Mouse (Mus musculus): ENCODE data around the gene Manea.
"Not testable (repeated sequence)": the region's sequence is repeated elsewhere in the genome, so short reads cannot be mapped to it uniquely, and the experiment has no call there.

Manea gene

DNA sequence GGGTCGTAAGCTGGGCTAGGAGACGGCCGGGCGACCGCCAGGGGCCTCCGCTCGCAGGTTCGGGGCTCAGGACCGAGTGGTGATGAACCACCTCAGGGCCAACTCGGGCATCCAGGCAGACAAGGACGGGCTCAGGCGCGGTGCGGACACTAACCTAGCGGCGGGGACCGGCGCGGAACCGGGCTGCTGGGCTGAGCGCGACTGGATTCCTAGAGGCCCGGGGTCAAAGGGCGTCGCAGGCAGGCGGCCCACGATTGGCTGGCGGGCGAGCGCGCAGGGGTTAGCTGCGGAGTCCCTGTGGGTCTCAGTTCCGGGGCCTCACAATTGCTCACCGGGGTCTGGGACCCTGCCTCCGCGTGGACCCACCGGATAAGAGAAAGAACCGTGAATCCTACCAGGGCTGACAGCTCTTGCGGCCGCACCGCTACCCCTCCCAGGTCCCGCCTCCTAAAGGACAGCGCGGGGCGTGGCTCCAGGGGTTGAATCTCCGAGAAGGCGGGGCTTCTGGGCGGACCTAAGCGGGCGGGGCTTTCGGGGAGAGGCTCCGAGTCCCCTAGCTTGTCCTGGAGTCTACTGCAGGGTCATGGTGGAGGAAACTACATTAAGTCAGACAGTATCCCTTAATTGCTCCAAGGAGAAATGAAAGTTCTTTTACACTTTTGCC is at the start of gene Manea:
Gene Manea, minus strand, starts transcription at position 449 of the 664 bp plus-strand sequence.
- DNase-seq (ENCODE audit: extremely low read depth, insufficient read length, low spot score) = peak; percentile 95

DNA sequence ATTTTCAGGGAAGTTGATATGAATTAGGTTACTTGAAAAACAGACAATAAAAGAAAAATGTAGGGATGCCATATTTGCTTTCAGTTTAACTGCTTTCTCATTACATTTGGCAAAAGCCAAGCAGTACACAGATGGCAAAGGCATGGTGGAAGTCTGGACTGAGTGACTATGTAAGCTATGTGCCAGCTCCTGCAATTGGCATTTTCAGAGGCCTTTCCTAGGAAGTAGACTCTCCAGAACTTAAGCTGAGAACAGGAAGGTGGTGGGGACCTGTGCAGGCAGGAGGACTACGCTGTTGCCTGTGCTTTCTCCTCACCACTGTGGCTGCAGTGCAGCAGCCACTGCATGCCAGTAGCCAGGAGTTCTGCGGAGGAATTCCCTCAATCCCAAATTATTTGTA is 7.9 kb upstream of the Manea start:
- DNase-seq (ENCODE audit: extremely low read depth, insufficient read length, low spot score) = no peak

DNA sequence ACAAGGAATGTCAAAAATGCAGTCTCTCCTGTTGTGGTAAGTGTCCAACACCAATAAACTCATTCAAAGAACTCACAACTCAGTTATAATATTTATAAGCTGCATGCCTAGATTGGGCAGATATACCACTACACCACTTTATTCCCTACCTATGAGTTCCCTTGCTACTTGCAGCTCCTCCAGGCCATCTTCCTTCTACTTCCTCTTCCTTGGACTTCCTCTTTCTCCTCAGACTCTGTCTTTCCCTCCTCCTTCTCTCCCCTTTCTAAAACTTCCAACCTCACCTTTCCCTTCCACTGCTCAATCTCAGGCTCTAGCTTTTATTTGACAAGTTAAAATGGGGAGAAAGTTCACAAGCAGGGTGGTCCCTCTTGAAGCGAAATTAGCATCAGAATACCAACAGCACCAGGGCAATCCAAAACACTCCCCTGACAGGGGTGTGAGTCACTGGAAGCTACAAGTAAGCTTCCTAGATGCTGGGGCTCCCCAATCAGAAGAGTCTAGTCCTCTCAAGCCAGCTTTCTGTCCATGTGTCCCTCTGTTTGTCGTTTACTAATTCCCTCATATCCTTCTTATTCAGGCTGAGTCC is 7.0 kb upstream of the Manea start:
- DNase-seq (ENCODE audit: extremely low read depth, insufficient read length, low spot score) = peak; percentile 15

DNA sequence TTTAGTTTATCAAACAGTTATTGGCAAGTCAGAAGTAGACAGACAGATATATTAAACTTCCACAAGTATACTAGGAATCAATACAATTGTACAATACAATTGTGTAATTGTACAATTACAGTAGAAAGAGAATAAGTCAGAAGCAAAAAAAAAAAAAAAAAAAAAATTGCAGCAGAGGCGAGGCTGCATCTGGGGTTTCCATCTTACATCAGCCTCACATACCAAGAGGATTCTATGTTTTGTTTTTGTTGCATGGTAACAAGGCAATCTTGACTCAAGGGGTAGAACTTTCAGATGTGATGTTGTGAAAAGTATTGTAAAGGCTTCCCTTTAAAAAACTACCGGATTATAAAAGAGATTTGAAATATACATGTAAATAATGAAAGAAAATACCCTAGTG is 548 bp upstream of the Manea start:
- peak; percentile 32 for DNase-seq (ENCODE audit: extremely low read depth, insufficient read length, low spot score)

DNA sequence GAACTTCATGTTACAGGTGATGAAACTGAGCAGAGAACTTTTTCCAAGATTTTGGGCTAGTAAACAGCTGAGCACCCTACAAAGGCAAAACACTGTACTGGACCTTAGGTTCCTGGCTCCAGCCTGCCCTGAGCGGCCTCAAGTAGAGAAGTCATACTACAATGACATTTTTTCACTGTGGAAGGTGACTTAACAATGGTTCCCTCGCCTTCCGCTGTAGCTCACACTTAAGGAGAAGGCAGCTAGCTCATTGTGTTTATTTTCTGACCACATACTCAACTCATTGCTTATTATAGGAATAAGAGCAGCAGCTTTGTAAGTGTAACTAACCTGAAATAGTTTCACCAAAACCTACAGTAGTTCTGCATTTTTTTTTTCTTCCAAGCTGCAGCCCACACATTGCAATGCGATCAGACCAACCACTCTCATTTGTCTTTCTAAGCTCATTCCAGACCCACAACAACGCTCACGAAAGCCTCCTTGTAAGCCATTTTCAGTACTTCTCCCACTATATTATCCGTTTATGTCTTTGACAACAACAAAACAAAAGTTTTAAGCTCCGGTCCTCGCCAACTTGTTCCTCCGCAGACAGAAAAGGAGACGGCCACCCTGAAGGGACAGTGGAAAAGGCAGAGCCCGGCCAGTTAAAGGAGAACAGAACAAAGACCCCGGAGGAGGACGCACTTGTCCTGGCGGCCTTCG is 799 bp downstream of the Manea start:
- DNase-seq (ENCODE audit: extremely low read depth, insufficient read length, low spot score) = no peak

DNA sequence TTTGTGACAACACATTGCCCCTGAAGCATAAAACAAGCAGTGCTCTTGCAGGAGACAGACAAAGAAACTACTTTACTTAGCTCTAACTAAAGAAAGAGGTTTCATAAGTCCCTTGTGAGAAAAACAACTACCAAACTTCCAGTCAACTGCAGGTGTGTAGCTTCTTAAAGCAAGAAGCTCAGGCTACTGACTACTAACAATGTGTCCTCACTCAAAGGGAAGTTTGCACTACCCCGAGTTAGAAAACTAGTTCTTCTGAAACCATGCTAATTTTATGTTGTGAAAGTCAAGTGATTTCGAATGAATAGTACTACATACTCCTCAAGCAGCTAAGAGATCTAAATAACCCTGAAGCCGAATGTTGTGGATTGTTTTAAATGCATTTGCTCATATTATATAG is 1.6 kb downstream of the Manea start:
- DNase-seq (ENCODE audit: extremely low read depth, insufficient read length, low spot score) = no peak

DNA sequence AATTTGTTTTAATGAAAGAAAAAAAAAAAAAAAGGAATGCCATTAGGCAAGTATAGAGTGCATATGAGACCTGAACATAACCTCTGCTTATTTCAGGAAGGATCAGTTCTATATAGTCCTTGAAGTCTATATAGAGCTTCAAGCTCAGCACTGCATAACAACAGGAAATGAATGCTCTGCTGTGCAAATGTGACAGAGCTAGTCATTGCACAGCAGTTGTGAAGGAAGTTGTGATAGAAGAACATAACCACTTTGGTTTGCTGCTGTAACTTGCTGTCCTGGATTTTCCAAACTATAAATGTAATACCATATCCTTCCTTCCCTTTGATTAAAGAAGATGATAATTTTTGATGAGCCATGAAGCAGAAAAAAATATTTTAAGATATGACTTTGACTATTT is 4.3 kb downstream of the Manea start:
- DNase-seq (ENCODE audit: extremely low read depth, insufficient read length, low spot score) = no peak

DNA sequence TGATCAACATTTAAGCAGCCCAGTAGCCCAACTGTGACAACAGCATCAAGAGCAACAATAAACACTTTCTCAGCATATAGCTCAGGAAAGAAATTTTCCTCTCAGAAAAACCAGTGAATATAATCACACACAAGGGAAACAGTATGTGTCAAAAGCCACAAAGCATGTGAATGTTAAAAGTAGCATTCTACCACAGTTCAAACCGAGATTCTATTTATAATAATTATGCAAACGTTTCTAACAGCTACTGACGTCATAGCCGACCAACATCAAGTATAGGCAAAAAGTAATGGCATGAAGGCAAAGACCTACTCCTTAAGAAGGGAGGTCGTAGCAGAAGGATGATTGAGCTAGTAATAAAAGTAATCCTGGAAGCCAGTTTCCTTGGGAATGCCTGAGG is 8.1 kb downstream of the Manea start:
- DNase-seq (ENCODE audit: extremely low read depth, insufficient read length, low spot score) = no peak

DNA sequence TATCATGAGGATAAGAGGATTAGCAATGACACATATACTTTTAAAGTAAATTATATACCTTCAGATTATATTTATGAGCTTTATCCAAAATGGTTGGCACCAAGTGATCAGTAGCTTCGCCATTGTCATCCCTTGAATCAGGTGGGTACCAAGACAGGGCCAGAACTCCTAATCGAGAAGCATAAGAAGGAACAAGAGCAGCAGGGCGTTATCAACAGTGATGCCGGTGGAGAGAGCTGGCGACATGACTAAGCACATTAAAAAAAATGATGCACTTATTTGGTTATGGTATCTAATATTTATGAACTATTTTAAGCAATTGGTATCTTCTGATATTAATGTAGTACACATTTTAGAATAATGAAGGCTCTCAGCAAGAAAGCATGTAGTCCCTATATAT is 10.1 kb downstream of the Manea start:
- DNase-seq (ENCODE audit: extremely low read depth, insufficient read length, low spot score) = no peak

DNA sequence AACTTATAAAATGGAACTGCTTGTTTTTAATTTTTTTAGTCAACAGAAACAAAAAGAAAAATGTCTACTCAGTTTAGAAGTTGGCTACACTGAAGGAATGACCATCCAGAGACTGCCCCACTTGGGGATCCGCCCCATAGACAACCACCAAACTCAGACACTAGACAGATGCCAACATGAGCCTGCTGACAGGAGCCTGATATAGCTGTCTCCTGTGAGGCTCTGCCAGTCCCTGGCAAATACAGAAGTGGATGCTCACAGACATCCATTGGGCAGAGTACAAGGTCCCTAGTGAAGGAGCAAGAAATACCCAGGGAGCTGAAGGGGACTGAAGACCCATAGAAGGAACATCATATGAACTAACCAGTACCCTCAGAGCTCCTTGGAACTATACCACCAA is 42.0 kb downstream of the Manea start:
- DNase-seq (ENCODE audit: extremely low read depth, insufficient read length, low spot score) = not testable (repeated sequence)

DNA sequence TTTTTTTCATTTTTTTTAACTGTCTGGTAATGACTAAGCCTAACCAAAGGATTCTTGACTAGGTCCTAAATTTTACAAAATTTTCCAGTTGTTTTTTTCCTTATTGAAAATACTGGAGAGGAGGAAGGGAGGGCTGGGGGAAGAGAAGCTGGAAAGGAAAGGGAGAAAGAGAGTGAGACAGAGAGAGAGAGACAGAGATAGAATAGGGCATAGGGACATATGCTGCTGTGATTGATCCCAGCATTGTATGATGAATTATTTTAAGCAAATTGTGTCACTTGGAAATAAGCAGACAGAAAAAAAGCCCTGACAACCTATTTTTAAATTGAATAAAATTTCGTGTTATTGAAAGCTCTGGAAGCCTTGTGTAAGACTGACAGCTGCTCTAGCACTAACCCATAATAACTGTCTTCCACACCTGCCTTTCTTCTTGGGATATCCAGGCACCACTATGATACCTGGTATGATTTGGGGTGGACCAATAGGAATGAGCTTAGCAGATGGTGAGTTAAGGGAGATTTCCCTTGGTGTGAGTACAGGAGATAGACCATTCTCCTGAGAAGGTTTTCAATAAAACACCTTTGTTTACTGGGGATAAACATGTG is 69.5 kb downstream of the Manea start:
- no peak for DNase-seq (ENCODE audit: extremely low read depth, insufficient read length, low spot score)

DNA sequence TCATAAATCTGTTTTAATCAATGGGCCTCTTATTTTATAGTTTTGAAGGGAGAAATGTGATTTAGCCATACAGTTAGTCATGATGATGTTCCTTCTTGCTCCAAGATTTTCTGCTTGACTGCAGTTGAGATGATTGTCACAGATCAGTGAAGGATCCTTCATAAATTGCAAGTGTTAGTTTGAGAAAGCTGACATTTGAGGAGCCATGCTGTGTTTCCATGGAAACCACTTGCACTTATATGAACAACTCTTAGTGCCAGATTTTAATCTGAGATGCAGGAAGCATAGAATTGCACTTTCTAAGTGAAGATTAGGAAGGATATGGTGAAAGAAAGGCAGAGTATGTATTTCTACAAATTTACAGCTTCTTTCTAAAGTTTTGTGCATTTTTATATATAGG is 70.4 kb downstream of the Manea start:
- DNase-seq (ENCODE audit: extremely low read depth, insufficient read length, low spot score) = no peak

DNA sequence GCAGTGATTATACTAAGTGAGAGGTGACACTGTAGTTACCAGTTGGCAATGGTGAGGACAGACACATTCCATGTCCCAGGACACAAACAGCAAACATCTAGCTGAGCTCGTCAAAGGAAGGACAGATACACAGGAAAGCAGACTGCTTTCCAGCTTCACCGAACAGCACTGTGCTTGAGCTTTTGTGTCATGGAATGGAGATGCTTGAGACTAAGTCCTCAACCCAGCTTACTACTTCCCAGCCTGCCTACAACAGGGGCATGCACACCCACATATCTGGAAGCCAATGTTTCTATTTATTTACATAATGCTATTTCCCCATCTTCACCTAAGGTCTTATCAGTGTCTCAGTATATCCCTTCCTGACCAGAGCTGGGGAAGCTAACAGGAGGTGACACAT is 70.9 kb downstream of the Manea start:
- no peak for DNase-seq (ENCODE audit: extremely low read depth, insufficient read length, low spot score)
